Mouse (Mus musculus) 416B (cell line): ENCODE data around the gene Birc2.
"Not testable (repeated sequence)": the region's sequence is repeated elsewhere in the genome, so short reads cannot be mapped to it uniquely, and the experiment has no call there.

ENCODE experiments used
- DNase-seq: peaks from one replicate; pipeline ENCODE4 v3.0.0; 2011; ENCODE audit warnings: low read depth

Birc2 gene

GRCm38 (mm10) chr9:7836905-7837805, at the start of gene Birc2:
Birc2 (minus strand) TSS chr9:7837064.
- DNase-seq: peak; percentile 98

- DNase-seq: no peak
These were observed 47.5 kb upstream of the Birc2 start for GRCm38 (mm10) chr9:7884346-7884745.

- no peak for DNase-seq
These were observed 45.5 kb upstream of the Birc2 start for GRCm38 (mm10) chr9:7882304-7882865.

- peak; percentile 64 for DNase-seq
These were observed 36.8 kb upstream of the Birc2 start for GRCm38 (mm10) chr9:7873511-7874211.

- DNase-seq: peak; percentile 89
These were observed 36.0 kb upstream of the Birc2 start, which contains the start of gene Birc3 for GRCm38 (mm10) chr9:7872775-7873439. Birc3 (minus strand) TSS chr9:7873186.

DNA sequence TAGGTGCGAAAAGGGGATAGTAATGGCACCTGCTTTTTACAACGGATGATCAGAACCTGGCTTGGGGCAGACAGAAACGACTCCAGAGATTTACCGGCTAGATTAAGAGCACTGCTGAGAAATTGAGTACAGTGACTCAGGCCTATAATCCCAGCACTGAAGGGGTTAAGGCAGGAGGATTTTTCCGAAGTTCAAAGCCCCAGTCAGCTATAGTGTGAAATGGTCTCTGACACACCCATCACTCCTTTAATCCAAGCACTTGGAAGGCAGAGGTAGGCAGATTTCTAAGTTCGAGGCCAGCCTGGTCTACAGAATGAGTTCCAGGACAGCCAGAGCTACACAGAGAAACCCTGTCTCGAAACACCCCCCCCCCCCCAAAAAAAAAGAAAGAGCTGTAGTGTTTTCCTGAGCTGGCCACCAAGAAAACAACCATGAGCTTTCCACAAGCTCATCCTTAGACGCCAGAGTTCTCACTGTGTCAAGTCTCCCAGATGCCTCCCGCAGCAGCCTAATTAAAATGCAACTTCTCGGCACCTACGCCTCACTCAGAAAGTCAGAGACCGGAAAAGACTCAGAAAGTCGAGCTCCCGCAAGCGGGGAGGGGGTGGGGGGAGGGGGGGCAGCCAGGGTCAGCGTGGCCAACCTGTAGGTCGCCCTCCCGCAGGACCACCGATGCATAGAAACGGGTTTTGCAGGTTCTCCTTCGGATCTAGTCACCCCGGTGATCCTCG, 35.3 kb upstream of the Birc2 start:
- peak; percentile 71 for DNase-seq

DNA sequence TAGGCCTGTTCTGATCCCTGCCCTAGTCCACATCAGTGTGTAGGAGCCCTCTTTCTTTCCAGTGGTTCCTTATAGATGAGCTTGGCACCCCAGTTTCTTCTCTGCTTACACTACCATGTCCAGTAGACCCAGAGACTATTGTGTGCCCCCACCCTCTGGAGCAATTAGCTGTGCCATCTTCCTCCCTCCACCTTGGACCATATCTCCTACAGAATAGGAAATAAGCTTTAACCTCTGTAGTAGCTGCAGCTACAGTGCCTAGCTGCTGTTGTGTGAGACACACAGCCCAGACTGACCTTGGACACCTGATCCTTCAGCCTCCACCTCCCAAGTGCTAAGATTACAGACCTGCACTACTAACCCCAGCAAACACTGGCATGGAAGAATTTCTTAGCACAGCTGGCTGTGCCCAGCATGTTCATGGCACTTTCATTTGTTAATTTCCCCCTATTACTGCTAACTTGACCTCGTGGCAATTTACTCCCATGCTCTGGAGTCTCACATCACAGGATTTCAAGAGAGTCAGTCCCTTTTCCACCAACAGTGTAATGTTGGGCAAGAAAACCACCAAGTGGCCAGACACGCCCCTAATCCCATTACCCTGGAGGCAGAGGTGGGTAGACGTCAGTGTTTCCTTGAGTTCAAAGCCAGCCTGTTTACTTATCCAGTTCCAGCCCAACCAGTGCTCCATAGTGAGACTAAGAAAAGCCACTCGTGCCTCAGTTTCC, 34.6 kb upstream of the Birc2 start:
- peak; percentile 64 for DNase-seq

DNA sequence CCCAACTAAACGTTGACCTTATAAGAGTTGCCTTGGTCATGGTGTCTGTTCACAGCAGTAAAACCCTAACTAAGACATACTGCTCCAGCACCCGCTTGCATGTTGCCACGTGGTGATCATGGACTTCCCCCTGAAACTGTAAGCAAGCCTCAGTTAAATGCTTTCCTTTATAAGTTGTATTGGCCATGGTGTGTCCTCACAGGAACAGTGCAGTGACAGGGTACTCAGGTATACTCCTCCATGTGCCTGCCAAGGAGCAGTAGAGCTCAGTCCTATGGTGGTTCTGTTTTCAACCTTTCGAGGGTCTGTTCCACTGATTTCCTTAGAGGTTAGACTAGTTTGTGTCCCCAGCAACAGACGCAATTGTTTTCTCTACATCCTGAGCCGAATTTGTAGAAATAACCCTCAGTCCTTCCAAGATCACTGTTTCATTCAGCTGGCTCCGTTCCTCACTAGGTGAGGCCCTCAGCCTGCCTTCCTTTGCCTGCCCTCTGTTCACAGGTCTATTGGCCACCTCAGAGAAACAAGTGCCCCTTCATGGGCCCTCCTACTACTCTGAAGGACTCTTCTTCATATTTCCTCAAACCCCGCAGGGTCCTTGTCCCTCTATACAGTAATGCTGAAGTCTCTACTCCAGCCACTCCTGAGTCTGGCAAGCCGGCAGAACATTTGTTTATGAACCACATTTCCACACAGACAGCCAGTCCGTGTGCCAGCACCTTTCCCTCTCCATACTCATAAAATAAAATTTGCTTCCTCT, 33.9 kb upstream of the Birc2 start:
- DNase-seq: no peak

- peak; percentile 65 for DNase-seq
These were observed 32.1 kb upstream of the Birc2 start for GRCm38 (mm10) chr9:7868838-7869491.

GRCm38 (mm10) chr9:7867981-7868380, 31.1 kb upstream of the Birc2 start:
- DNase-seq: peak; percentile 66

DNA sequence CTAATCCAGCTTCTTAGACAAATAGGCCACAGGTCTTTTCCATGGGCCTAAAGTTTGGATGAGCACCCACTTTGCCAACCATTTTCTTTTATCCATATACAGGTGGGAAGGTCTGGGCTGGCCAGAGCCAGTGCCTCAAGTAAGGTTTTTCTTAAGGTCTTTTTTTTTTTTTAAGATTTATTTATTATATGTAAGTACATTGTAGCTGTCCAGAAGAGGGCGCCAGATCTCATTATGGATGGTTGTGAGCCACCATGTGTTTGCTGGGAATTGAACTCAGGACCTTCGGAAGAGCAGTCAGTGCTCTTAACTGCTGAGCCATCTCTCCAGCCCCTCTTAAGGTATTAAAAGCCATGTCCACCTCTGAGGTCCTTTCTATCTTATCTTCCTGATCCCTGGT, 30.1 kb upstream of the Birc2 start:
- DNase-seq: peak; percentile 20

- no peak for DNase-seq
These were observed 24.1 kb upstream of the Birc2 start for GRCm38 (mm10) chr9:7860976-7861375.

DNA sequence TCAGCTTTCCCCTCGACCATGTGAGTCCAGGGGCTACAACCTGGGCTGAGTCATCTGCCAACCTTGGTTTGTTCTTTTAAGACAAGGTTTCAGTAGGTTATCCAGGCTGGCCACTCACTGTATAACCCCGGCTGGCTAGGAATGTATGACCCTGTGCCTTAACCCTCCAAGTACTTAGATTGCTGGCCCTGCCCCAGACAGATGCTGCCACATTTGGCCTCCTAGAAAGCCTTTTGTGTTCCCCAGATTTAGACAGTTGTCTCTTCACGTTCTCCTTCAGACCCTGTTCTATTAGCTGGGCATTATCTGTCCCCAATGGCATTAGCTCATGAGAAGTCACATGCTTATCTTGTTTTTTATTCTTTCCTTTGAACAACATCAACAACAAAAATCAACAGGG, 19.0 kb upstream of the Birc2 start:
- DNase-seq: no peak

- DNase-seq: peak; percentile 76
These were observed 18.5 kb upstream of the Birc2 start for GRCm38 (mm10) chr9:7855374-7855773.

DNA sequence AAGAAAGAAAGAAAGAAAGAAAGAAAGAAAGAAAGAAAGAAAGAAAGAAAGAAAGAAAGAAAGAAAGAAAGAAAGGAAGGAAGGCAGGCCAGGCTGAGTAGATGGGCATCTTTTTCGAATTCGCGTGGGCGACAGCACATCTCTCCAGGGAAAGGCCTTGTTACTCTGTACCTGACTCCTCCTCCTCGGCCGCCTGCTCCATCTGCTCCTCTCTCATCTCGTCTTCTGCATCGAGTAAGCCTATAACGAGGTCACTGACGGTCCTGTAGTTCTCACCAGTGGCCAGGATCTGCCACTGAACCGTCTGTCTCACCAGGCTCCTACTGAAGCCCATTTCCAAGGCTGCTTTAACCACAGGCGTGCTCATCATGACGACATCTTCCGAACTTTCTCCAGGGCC, 17.3 kb upstream of the Birc2 start:
- DNase-seq: not testable (repeated sequence)

DNA sequence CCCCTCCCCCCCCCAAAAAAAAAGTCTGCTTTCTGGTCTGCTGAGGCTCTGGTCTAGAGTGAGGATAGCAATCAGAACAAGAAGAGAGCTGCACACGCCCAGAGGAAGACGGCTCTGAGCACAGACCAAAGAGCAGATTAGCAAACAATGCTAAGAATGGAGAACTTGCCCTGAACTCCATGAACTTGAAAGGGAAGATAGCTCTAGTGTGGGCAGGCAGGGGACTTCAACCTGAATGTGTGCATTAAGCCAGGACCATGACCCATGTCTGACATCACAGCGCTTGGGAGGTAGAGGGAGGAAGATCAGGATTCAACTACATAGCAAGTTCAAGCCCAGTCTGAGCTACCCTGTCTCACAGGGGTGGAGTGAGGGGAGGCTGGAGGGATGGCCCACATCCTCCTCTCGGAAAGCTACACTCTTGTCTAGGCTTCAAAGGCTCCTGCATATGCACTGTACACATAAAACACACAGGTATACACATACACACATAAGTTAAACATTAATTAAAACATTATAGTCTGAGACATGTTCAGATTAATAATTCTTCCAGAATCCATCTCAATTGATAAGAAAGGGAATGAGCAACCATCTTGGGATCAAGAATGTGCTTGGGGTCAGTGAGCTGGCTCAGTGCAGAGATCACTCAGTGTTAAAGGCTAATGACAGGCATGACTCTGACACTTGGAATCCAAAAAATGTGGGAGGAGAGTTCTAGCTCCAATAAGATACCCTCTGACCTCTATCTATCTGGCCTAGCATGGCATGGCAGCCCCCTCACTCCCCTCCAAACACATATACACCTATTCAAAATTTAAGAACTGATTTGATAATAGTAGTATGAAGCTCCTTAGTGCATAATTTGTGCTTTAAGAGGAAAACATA, 15.7 kb upstream of the Birc2 start:
- DNase-seq: no peak

- no peak for DNase-seq
These were observed 15.0 kb upstream of the Birc2 start for GRCm38 (mm10) chr9:7851841-7852240.

DNA sequence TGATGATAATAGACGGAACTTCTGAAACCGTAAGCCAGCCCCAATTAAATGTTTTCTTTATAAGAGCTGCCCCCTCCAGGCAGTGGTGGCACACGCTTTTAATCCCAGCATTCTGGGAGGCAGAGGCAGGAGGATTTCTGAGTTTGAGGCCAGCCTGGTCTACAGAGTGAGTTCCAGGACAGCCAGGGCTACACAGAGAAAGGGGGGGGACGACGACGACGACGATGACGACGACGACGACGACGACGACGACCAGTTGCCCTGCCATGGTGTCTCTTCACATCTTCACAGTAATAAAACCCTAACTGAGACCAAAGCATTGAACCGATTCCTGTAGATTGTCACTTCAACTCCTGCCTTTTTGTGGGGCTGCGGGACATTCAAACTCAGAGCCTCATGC, 11.3 kb upstream of the Birc2 start:
- no peak for DNase-seq
